Mouse (Mus musculus) heart, embryonic 15.5 days (tissue): ENCODE measurements at regions not wholly inside any gene's neighbourhood (a gene's known extent, or its start where the extent isn't known, plus 50 kb on each side); places are given as distances from the start of the nearest gene placed in this dataset.

Experiments
- ATAC-seq: fragments of 200-750 bp; cut with Nextera tagmentation; replicated peaks from 2 replicates; pipeline ENCODE4 v1.8.0; 2017; ENCODE audit warnings: low read depth, moderate TSS enrichment; ENCODE audit not compliant: insufficient number of reproducible peaks, insufficient read depth, low FRiP score
- H3K27ac ChIP-seq: fragments of 300-500 bp; sonication (generic); 2 replicates; pipeline ENCODE4 v1.5.1; 2015; ENCODE audit warnings: mild to moderate bottlenecking, inconsistent platforms
- H3K27me3 ChIP-seq: fragments of 300-500 bp; sonication (generic); 2 replicates; pipeline ENCODE4 v1.6.1; 2015; ENCODE audit warnings: inconsistent platforms
- H3K36me3 ChIP-seq: fragments of 300-500 bp; sonication (generic); 2 replicates; pipeline ENCODE4 v1.6.1; 2015; ENCODE audit warnings: mild to moderate bottlenecking, inconsistent platforms
- H3K4me1 ChIP-seq: fragments of 300-500 bp; sonication (generic); replicated peaks from 2 replicates; pipeline ENCODE4 v1.6.1; 2015; ENCODE audit warnings: inconsistent platforms
- H3K4me2 ChIP-seq: fragments of 300-500 bp; sonication (generic); 2 replicates; pipeline ENCODE4 v1.6.1; 2015; ENCODE audit warnings: inconsistent platforms, mild to moderate bottlenecking, moderate library complexity
- H3K4me3 ChIP-seq: fragments of 300-500 bp; sonication (generic); 2 replicates; pipeline ENCODE4 v1.5.1; 2015; ENCODE audit warnings: mild to moderate bottlenecking, inconsistent platforms
- H3K9ac ChIP-seq: fragments of 300-500 bp; sonication (generic); 2 replicates; pipeline ENCODE4 v1.6.1; 2015; ENCODE audit warnings: mild to moderate bottlenecking, inconsistent platforms
- H3K9me3 ChIP-seq: fragments of 300-500 bp; sonication (generic); replicated peaks from 2 replicates; pipeline ENCODE4 v1.6.1; 2016; ENCODE audit warnings: inconsistent platforms
- WGBS: fragments of 180-500 bp; shearing (Covaris S2); methylation state at CpG from one replicate; pipeline ENCODE4 v1.1.7; 2015; ENCODE audit warnings: mixed read lengths; 5-methylcytosine and 5-hydroxymethylcytosine counted together

GRCm38 (mm10) chr7:37388843-37389702 is 384.4 kb downstream of the Zfp536 start:
- WGBS: 83% methylated on average over 22 of the region's 22 CpGs
- H3K36me3 ChIP-seq: no peaks in the 10 kb centered on the region
- H3K9me3 ChIP-seq: no peaks in the 10 kb centered on the region
- no peak overlapping the region for H3K9ac ChIP-seq
- no peak overlapping the region for H3K4me3 ChIP-seq
- H3K27ac ChIP-seq: no peak overlapping the region
- no peaks in the 10 kb centered on the region for H3K4me1 ChIP-seq
- H3K4me2 ChIP-seq: no peak overlapping the region
- no peaks in the 10 kb centered on the region for H3K27me3 ChIP-seq
- no peak for ATAC-seq

- H3K4me3 ChIP-seq: no peak overlapping the region
- H3K4me1 ChIP-seq: no peaks in the 10 kb centered on the region
- H3K9me3 ChIP-seq: no peaks in the 10 kb centered on the region
- no peak overlapping the region for H3K9ac ChIP-seq
- no peak overlapping the region for H3K4me2 ChIP-seq
- no peak overlapping the region for H3K27ac ChIP-seq
- no peaks in the 10 kb centered on the region for H3K36me3 ChIP-seq
- no peaks in the 10 kb centered on the region for H3K27me3 ChIP-seq
- no peak for ATAC-seq
- WGBS: 77% methylated on average over 2 of the region's 2 CpGs
These were observed 383.7 kb downstream of the Zfp536 start for GRCm38 (mm10) chr7:37389703-37390087.

GRCm38 (mm10) chr7:37390271-37390670 is 383.2 kb downstream of the Zfp536 start:
- Histone ChIP-seq H3K4me2 (no peak overlapping the region), H3K4me3 (no peak overlapping the region), H3K36me3 (no peaks in the 10 kb centered on the region), H3K4me1 (peaks cover 2% of the 10 kb centered on the region; the same call in 1 of the 2 replicates), H3K27me3 (no peaks in the 10 kb centered on the region), H3K9me3 (no peaks in the 10 kb centered on the region), H3K9ac (no peak overlapping the region), H3K27ac (no peak overlapping the region)
- 91% methylated on average over 7 of the region's 7 CpGs for WGBS
- ATAC-seq: no peak

GRCm38 (mm10) chr7:37392122-37392521 is 381.3 kb downstream of the Zfp536 start:
- no peak overlapping the region for H3K4me2 ChIP-seq
- WGBS: 71% methylated on average over 6 of the region's 6 CpGs

GRCm38 (mm10) chr7:37392604-37393003 is 380.8 kb downstream of the Zfp536 start:
- H3K4me1 ChIP-seq: peaks cover 2% of the 10 kb centered on the region; the same call in 1 of the 2 replicates
- no peak overlapping the region for H3K4me3 ChIP-seq
- ATAC-seq: no peak
- H3K4me2 ChIP-seq: no peak overlapping the region
- H3K9ac ChIP-seq: no peak overlapping the region
- no peaks in the 10 kb centered on the region for H3K9me3 ChIP-seq
- H3K27ac ChIP-seq: no peak overlapping the region
- no peaks in the 10 kb centered on the region for H3K36me3 ChIP-seq
- no peaks in the 10 kb centered on the region for H3K27me3 ChIP-seq
- WGBS: 80% methylated on average over 8 of the region's 8 CpGs

More at GRCm38 (mm10) chr7:37392122-37392521, 381.3 kb downstream of the Zfp536 start:
- no peak overlapping the region for H3K27ac ChIP-seq
- peaks cover 2% of the 10 kb centered on the region; the same call in 1 of the 2 replicates for H3K4me1 ChIP-seq
- ATAC-seq: no peak
- no peak overlapping the region for H3K9ac ChIP-seq
- H3K36me3 ChIP-seq: no peaks in the 10 kb centered on the region
- H3K27me3 ChIP-seq: no peaks in the 10 kb centered on the region
- H3K4me3 ChIP-seq: no peak overlapping the region
- no peaks in the 10 kb centered on the region for H3K9me3 ChIP-seq

GRCm38 (mm10) chr7:37393071-37393470 is 380.4 kb downstream of the Zfp536 start:
- H3K4me2 ChIP-seq: no peak overlapping the region
- H3K36me3 ChIP-seq: no peaks in the 10 kb centered on the region
- no peaks in the 10 kb centered on the region for H3K9me3 ChIP-seq
- H3K27me3 ChIP-seq: no peaks in the 10 kb centered on the region
- ATAC-seq: no peak
- 76% methylated on average over 3 of the region's 3 CpGs for WGBS
- H3K4me1 ChIP-seq: peaks cover 2% of the 10 kb centered on the region; the same call in 1 of the 2 replicates
- no peak overlapping the region for H3K9ac ChIP-seq
- no peak overlapping the region for H3K27ac ChIP-seq
- H3K4me3 ChIP-seq: no peak overlapping the region

GRCm38 (mm10) chr7:37394965-37395426 is 378.4 kb downstream of the Zfp536 start:
- Histone ChIP-seq H3K9ac (no peak overlapping the region), H3K9me3 (no peaks in the 10 kb centered on the region), H3K4me1 (peaks cover 2% of the 10 kb centered on the region; the same call in 1 of the 2 replicates), H3K4me3 (no peak overlapping the region), H3K27ac (no peak overlapping the region), H3K27me3 (no peaks in the 10 kb centered on the region), H3K36me3 (no peaks in the 10 kb centered on the region), H3K4me2 (no peak overlapping the region)
- WGBS: 49% methylated on average over 8 of the region's 8 CpGs
- ATAC-seq: 0 out of 2 replicates have a peak, but pooled peaks have one; percentile 27

- Histone ChIP-seq H3K9ac (no peak overlapping the region), H3K36me3 (no peaks in the 10 kb centered on the region), H3K9me3 (no peaks in the 10 kb centered on the region), H3K4me2 (no peak overlapping the region), H3K27me3 (no peaks in the 10 kb centered on the region), H3K4me1 (peaks cover 2% of the 10 kb centered on the region; the same call in 1 of the 2 replicates), H3K4me3 (no peak overlapping the region), H3K27ac (no peak overlapping the region)
- no peak for ATAC-seq
- WGBS: 73% methylated on average over 13 of the region's 13 CpGs
These were observed 377.4 kb downstream of the Zfp536 start for GRCm38 (mm10) chr7:37395881-37396513.

- Histone ChIP-seq H3K4me2 (no peak overlapping the region), H3K4me1 (no peaks in the 10 kb centered on the region), H3K4me3 (no peak overlapping the region), H3K27ac (no peak overlapping the region), H3K9ac (no peak overlapping the region), H3K36me3 (no peaks in the 10 kb centered on the region), H3K27me3 (no peaks in the 10 kb centered on the region), H3K9me3 (no peaks in the 10 kb centered on the region)
- 92% methylated on average over 2 of the region's 2 CpGs for WGBS
- no peak for ATAC-seq
These were observed 370.0 kb downstream of the Zfp536 start for GRCm38 (mm10) chr7:37403483-37403882.

GRCm38 (mm10) chr7:37413350-37413749 is 360.1 kb downstream of the Zfp536 start:
- H3K9ac ChIP-seq: no peak overlapping the region
- no peaks in the 10 kb centered on the region for H3K36me3 ChIP-seq
- H3K4me2 ChIP-seq: no peak overlapping the region
- no peaks in the 10 kb centered on the region for H3K4me1 ChIP-seq
- WGBS: 55% methylated on average over 4 of the region's 4 CpGs
- no peak for ATAC-seq
- no peaks in the 10 kb centered on the region for H3K9me3 ChIP-seq
- H3K27ac ChIP-seq: no peak overlapping the region
- H3K27me3 ChIP-seq: no peaks in the 10 kb centered on the region
- H3K4me3 ChIP-seq: no peak overlapping the region

GRCm38 (mm10) chr7:37421704-37422103 is 351.7 kb downstream of the Zfp536 start:
- no peak overlapping the region for H3K27ac ChIP-seq
- no peaks in the 10 kb centered on the region for H3K4me1 ChIP-seq
- no peaks in the 10 kb centered on the region for H3K9me3 ChIP-seq
- H3K9ac ChIP-seq: no peak overlapping the region
- ATAC-seq: no peak
- H3K4me2 ChIP-seq: no peak overlapping the region
- 78% methylated on average over 10 of the region's 10 CpGs for WGBS
- no peak overlapping the region for H3K4me3 ChIP-seq
- H3K36me3 ChIP-seq: no peaks in the 10 kb centered on the region
- no peaks in the 10 kb centered on the region for H3K27me3 ChIP-seq
